ENCODE assay signal across 10 mouse cellular contexts in genomic region chr17:64346135-64346534, GRCm38 (mm10). TPM values are rescaled to one million over a fixed set of nuclear protein-coding genes. Genes with fewer than 3 reads are reported as not detected.
DNase-seq lines count a peak whose midpoint lies in the region; ATAC-seq and TF ChIP-seq lines count a peak whose summit lies in the region.
"Had no signal": no experiment of that assay in that cellular context is flagged by ENCODE, and none has a peak within 500 bp of the region (broad histone marks: within the 10 kb centered on the region; RNA-seq: fewer than 3 reads in every experiment).

No protein-coding gene starts in this region.

- H3K9ac ChIP-seq in liver, postnatal 0 days (replicated peaks): no peak overlapping the region

- H3K36me3 ChIP-seq in thymus, adult 2 months (ENCODE audit: control insufficient read depth, insufficient read depth, low read length): no peaks in the 10 kb centered on the region
- H3K36me3 ChIP-seq in liver, postnatal 0 days (replicated peaks; ENCODE audit: insufficient read depth, low read length): no peaks in the 10 kb centered on the region

- peak overlapping the region; percentile 36; the same call in 1 of the 2 replicates for H3K4me3 ChIP-seq in layer of hippocampus, adult 2 months
- H3K4me3 ChIP-seq in thymus, adult 2 months (ENCODE audit: control insufficient read depth, insufficient read depth, low read length): no peak overlapping the region
- no peak overlapping the region for H3K4me3 ChIP-seq in liver, postnatal 0 days (ENCODE audit: low read depth, low read length)
- H3K4me3 ChIP-seq: myocyte had no signal

- no peak for TF ChIP-seq EP300 in liver, postnatal 0 days (IDR thresholded peaks at IDR 0.05; ENCODE audit: low read depth)

- no peak for TF ChIP-seq CTCF in layer of hippocampus, adult 2 months (conservative IDR thresholded peaks at IDR 0.05)
- TF ChIP-seq CTCF in thymus, adult 2 months (IDR thresholded peaks at IDR 0.05; ENCODE audit: borderline replicate concordance, control insufficient read depth, extremely low read depth, insufficient read depth, low read length, poor library complexity): no peak
- no peak for TF ChIP-seq CTCF in liver, postnatal 0 days (IDR thresholded peaks at IDR 0.05; ENCODE audit: low read depth)

- TF ChIP-seq POLR2A in thymus, adult 2 months (IDR thresholded peaks at IDR 0.05; ENCODE audit: control insufficient read depth, extremely low read depth, insufficient read depth, low read length, poor library complexity): no peak

- no peaks in the 10 kb centered on the region for H3K9me3 ChIP-seq in liver, postnatal 0 days (ENCODE audit: low read length)

- no peak overlapping the region; the same call in 1 of the 2 replicates for H3K27ac ChIP-seq in layer of hippocampus, adult 2 months
- H3K27ac ChIP-seq in thymus, adult 2 months (ENCODE audit: control insufficient read depth, insufficient read depth, low read length): no peak overlapping the region
- no peak overlapping the region for H3K27ac ChIP-seq in liver, postnatal 0 days (ENCODE audit: low read depth)

- DNase-seq in adrenal gland, postnatal 14 days: peak; percentile 10
- DNase-seq in adrenal gland, postnatal 25 days: no peak
- no peak for DNase-seq in layer of hippocampus, adult 2 months (ENCODE audit: low spot score in 2 of 2)
- no peak for DNase-seq in layer of hippocampus, postnatal 14 days (ENCODE audit: low spot score in 2 of 2)
- peak; percentile 23 to 25 for DNase-seq in heart, postnatal 10 days
- DNase-seq in retina, embryonic 14.5 days (ENCODE audit: low spot score): peak; percentile 16
- DNase-seq in thymus, adult 2 months: no peak
- DNase-seq in liver, postnatal 0 days: no peak

- H3K27me3 ChIP-seq in thymus, adult 2 months (ENCODE audit: control insufficient read depth, insufficient read depth, low read length): no peaks in the 10 kb centered on the region
- H3K27me3 ChIP-seq in liver, postnatal 0 days (ENCODE audit: insufficient read depth, low read length): no peaks in the 10 kb centered on the region
- H3K27me3 ChIP-seq: Patski had no signal

- intact Hi-C loops in heart, postnatal 10 days (cut with DNase I): no loop called here

- no peaks in the 10 kb centered on the region for H3K4me1 ChIP-seq in thymus, adult 2 months (replicated peaks; ENCODE audit: control insufficient read depth, insufficient read depth, low read length)
- H3K4me1 ChIP-seq in liver, postnatal 0 days (ENCODE audit: insufficient read depth): no peaks in the 10 kb centered on the region

- ATAC-seq in liver, postnatal 0 days: no peak
- ATAC-seq: Patski had no signal

- WGBS in thymus, adult 2 months: 88% methylated on average over 17 of the region's 17 CpGs
- WGBS in liver, postnatal 0 days (ENCODE audit: insufficient replicate concordance): 66% methylated on average over 17 of the region's 17 CpGs

- H3K4me2 ChIP-seq in liver, postnatal 0 days (ENCODE audit: low read depth, low read length): no peak overlapping the region

RNA-seq across cellular contexts. Expression of gene Pja2, which starts 14.4 kb away (rescaled TPM):
- 67.4 and 70.9 TPM in 2 replicates for total RNA-seq in adrenal gland, postnatal 14 days (2021)
- total RNA-seq in adrenal gland, postnatal 25 days (2021): 68.3 and 81.4 TPM in 2 replicates
- total RNA-seq in layer of hippocampus, adult 2 months (2021): 100 to 1,000 TPM; 444 to 450 TPM
- 100 to 1,000 TPM; 381 to 404 TPM for total RNA-seq in layer of hippocampus, postnatal 14 days (2021)
- 100 to 1,000 TPM; 140 to 148 TPM for total RNA-seq in heart, postnatal 10 days (2021)
- polyA plus RNA-seq in thymus, adult 2 months (2012; rRNA removed): 9.1 and 10.5 TPM in 2 replicates
- 12.3 and 14.6 TPM in 2 replicates for polyA plus RNA-seq in liver, postnatal 0 days (2015; fragmentation: Nextera tagmentation; extraction: Ambion mirVana)

Comparison
In these comparisons a context has a peak if more than half of its experiments do, and no peak if none do; other contexts are left out.
1. DNase-seq: peak in adrenal gland, postnatal 14 days (single experiment), heart, postnatal 10 days (2 of 2) and retina, embryonic 14.5 days (single experiment); none in adrenal gland, postnatal 25 days (single experiment), layer of hippocampus, adult 2 months (0 of 2), layer of hippocampus, postnatal 14 days (0 of 2), thymus, adult 2 months (single experiment) and liver, postnatal 0 days (single experiment).